Mouse (Mus musculus) neural tube, embryonic 11.5 days (tissue): ENCODE data around the gene Amh. TPM values are rescaled to one million over a fixed set of nuclear protein-coding genes. Genes with fewer than 3 reads are reported as not detected.
"Not testable (repeated sequence)": the region's sequence is repeated elsewhere in the genome, so short reads cannot be mapped to it uniquely, and the experiment has no call there.

ENCODE experiments used
- ATAC-seq: fragments of 200-750 bp; cut with Nextera tagmentation; 2 replicates; pipeline ENCODE4 v1.8.0; 2017; ENCODE audit warnings: moderate number of reproducible peaks, mild to moderate bottlenecking, moderate TSS enrichment, moderate library complexity; ENCODE audit not compliant: insufficient read depth, low FRiP score, low TSS enrichment
- DNase-seq: peaks from one replicate; pipeline ENCODE4 v3.0.0-alpha.2; 2015; ENCODE audit warnings: low spot score
- H3K27ac ChIP-seq: fragments of 300-500 bp; sonication (generic); 2 replicates; pipeline ENCODE4 v1.5.1; 2014; ENCODE audit warnings: low read depth, mild to moderate bottlenecking, low read length
- H3K27me3 ChIP-seq: fragments of 300-500 bp; sonication (generic); 2 replicates; pipeline ENCODE4 v1.6.1; 2014; ENCODE audit warnings: mild to moderate bottlenecking, low read length, mixed read lengths; ENCODE audit not compliant: control insufficient read depth, insufficient read depth
- H3K36me3 ChIP-seq: fragments of 300-500 bp; sonication (generic); 2 replicates; pipeline ENCODE4 v1.6.1; 2014; ENCODE audit warnings: mild to moderate bottlenecking, low read length, moderate library complexity, mixed read lengths; ENCODE audit not compliant: control insufficient read depth, insufficient read depth
- H3K4me1 ChIP-seq: fragments of 300-500 bp; sonication (generic); 2 replicates; pipeline ENCODE4 v1.6.1; 2014; ENCODE audit warnings: low read length, mixed read lengths; ENCODE audit not compliant: control insufficient read depth, insufficient read depth
- H3K4me2 ChIP-seq: fragments of 300-500 bp; sonication (generic); 2 replicates; pipeline ENCODE4 v1.6.1; 2014; ENCODE audit warnings: low read depth, mild to moderate bottlenecking, moderate library complexity
- H3K4me3 ChIP-seq: fragments of 300-500 bp; sonication (generic); 2 replicates; pipeline ENCODE4 v1.5.1; 2014; ENCODE audit warnings: low read depth, low read length
- H3K9ac ChIP-seq: fragments of 300-500 bp; sonication (generic); 2 replicates; pipeline ENCODE4 v1.6.1; 2014; ENCODE audit warnings: mild to moderate bottlenecking, low read length
- H3K9me3 ChIP-seq: fragments of 300-500 bp; sonication (generic); 2 replicates; pipeline ENCODE4 v1.6.1; 2016; ENCODE audit warnings: low read length; ENCODE audit not compliant: control insufficient read depth
- WGBS: fragments of 180-500 bp; shearing (Covaris S2); extraction: QIAGEN DNeasy Blood & Tissue Kit; methylation state at CpG from one replicate; pipeline ENCODE4 v1.1.7; 2014; 5-methylcytosine and 5-hydroxymethylcytosine counted together
- polyA plus RNA-seq: library from polyadenylated mRNA; unstranded; fragments of >200 nt; fragmentation: Nextera tagmentation; extraction: Ambion mirVana; gene quantifications from 2 replicates; pipeline ENCODE4 v1.2.1, GENCODE M21; 2014

Amh gene
- polyA plus RNA-seq, 1 experiment from 2014 or later, result not detected

DNA sequence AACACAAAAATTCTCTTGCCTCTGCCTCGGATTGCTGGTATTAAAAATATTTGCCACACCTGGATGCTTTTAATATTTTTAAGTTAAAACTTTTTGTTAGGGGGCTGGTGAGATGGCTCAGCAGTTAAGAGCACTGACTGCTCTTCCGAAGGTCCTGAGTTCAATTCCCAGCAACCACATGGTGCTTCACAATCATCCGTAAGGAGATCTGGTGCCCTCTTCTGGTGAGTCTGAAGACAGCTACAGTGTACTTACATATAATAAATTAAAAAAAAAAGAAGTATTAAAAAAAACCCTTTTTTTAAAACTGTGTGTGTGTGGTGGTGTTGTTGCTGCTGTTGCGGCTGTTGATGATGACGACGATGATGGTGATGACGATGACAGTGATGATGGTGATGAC is 12.9 kb downstream of the Amh start:
- H3K4me2 ChIP-seq, H3K27ac ChIP-seq, H3K36me3 ChIP-seq, H3K9ac ChIP-seq, H3K9me3 ChIP-seq, ATAC-seq, H3K4me3 ChIP-seq, H3K27me3 ChIP-seq, H3K4me1 ChIP-seq, DNase-seq: not testable (repeated sequence)
- 85% methylated on average over 7 of the region's 7 CpGs for WGBS

DNA sequence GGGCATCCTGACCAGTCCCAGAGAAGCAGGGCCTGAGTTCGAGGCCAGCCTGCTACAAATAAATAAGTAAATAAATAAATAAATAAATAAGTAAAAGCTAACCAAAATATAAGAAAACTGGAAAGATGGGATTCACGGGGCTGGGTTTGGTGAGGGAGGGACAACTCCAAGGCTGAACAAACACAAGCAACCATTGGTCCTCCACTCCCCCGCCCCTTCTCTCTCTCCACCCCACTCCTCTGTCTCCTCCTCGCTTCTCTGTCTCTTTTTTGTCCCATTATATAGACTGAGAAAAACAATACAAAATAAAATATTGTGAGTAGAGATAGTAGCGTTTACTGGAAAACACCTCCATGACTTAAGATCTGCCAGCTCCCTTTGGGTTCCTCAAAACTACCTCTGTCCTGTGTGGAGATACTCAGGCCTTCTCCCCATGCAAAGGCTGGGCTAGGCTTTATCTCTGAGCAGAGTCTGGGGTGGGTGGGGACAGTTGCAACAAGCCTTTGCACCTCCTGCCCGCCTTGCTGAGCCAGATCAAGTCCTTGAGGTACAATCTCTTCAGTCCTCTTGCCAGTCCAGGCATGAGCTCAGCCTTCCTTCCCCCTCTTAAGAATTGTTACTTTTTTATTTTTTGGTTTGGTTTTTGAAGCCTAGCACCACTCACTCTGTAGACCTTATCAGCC is 13.7 kb downstream of the Amh start:
- ATAC-seq (no peak), DNase-seq (no peak)
- no peak overlapping the region for H3K9ac ChIP-seq
- H3K27ac ChIP-seq, result no peak overlapping the region
- no peaks in the 10 kb centered on the region for H3K9me3 ChIP-seq
- no peaks in the 10 kb centered on the region for H3K36me3 ChIP-seq
- no peaks in the 10 kb centered on the region for H3K27me3 ChIP-seq
- no peaks in the 10 kb centered on the region for H3K4me1 ChIP-seq
- H3K4me2 ChIP-seq, result no peak overlapping the region
- H3K4me3 ChIP-seq, result no peak overlapping the region
- WGBS, result 61% methylated on average over 6 of the region's 6 CpGs

DNA sequence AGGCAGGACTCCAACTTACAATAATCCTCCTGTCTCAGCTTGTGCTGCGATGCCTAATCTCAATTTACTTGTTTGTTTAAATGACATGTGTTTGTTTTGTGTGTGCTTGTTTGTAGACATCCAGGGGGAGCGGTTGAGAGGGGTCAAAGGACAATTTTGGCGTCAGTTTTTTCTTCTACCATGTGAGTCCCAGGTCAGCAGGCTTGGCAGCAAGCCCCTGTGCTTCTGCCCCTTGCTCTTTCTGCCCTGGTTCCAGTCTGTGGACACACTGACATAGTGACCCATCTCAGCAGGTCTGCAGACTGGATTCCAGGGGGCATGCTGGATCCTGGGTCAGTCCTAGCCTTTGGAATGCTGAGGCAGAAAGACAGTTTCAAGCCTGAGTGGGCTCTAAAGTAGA is 14.4 kb downstream of the Amh start:
- Histone ChIP-seq H3K4me1 (no peaks in the 10 kb centered on the region), H3K36me3 (no peaks in the 10 kb centered on the region), H3K9me3 (no peaks in the 10 kb centered on the region), H3K4me3 (no peak overlapping the region), H3K4me2 (no peak overlapping the region), H3K27ac (no peak overlapping the region), H3K27me3 (no peaks in the 10 kb centered on the region), H3K9ac (no peak overlapping the region)
- DNase-seq, result no peak
- ATAC-seq, result no peak
- 72% methylated on average over 3 of the region's 3 CpGs for WGBS

DNA sequence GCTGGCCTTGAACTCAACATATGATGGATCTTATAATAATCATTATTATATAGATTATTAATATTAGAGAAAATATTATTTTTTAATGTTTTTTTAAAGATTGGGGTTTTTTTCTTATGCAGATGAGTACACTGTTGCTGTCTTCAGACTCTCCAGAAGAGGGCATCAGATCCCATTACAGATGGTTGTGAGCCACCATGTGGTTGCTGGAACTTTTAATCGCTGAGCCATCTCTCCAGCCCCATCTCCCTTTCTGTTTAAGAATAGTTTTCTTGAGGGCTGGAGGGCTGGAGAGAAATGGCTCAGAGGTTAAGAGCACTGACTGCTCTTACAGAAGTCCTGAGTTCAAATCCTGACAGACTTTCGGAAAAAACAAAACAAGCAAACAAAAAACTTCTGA is 16.9 kb downstream of the Amh start:
- ATAC-seq (no peak), DNase-seq (no peak)
- Histone ChIP-seq H3K4me2 (no peak overlapping the region), H3K4me1 (no peaks in the 10 kb centered on the region), H3K27me3 (no peaks in the 10 kb centered on the region), H3K9ac (no peak overlapping the region), H3K4me3 (no peak overlapping the region), H3K9me3 (no peaks in the 10 kb centered on the region), H3K27ac (no peak overlapping the region), H3K36me3 (no peaks in the 10 kb centered on the region)
- WGBS, result 49% methylated on average over 2 of the region's 2 CpGs

DNA sequence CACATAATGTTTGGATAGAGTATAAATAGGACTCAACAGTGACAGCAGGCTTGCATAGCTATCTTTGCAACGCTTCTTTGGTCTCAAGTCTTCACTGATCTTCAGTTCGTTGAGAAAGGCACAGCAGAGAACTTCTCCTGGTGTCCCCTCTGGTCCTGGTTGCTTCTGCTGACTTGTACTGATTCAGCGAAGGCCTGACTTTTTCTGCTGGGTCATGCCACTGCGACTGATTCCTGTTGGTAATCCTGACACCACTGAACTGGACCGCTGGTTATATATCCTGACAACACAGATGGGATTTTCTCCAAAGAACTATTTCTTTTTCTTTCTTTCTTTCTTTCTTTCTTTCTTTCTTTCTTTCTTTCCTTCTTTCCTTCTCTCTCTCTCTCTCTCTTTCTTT is 17.5 kb downstream of the Amh start:
- Histone ChIP-seq H3K9ac (no peak overlapping the region), H3K27ac (no peak overlapping the region), H3K9me3 (no peaks in the 10 kb centered on the region), H3K4me3 (no peak overlapping the region), H3K27me3 (no peaks in the 10 kb centered on the region), H3K4me1 (peaks cover 3% of the 10 kb centered on the region), H3K36me3 (no peaks in the 10 kb centered on the region), H3K4me2 (no peak overlapping the region)
- 93% methylated on average over 5 of the region's 5 CpGs for WGBS
- ATAC-seq (no peak), DNase-seq (no peak)

DNA sequence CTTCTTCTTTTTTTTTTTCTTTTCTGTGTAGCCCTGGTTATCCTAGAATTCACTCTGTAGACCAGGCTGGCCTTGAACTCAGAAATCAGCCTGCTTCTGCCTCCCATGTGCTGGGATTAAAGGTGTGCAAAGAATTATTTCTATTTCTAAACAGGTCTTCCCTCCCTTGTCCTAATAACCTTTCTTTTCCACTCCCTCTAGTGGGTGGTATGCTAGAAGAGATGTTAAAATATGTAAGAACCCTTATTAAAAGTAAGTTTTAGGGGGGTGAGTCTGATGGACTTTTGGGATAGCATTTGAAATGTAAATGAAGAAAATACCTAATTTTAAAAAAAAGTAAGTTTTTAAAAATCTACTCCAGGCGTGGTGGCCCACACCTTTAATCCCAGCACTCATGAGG is 18.3 kb downstream of the Amh start:
- Histone ChIP-seq H3K4me1 (peaks cover 8% of the 10 kb centered on the region), H3K27ac (no peak overlapping the region), H3K9me3 (no peaks in the 10 kb centered on the region), H3K36me3 (no peaks in the 10 kb centered on the region), H3K9ac (no peak overlapping the region), H3K4me3 (no peak overlapping the region), H3K4me2 (no peak overlapping the region), H3K27me3 (no peaks in the 10 kb centered on the region)
- ATAC-seq (no peak), DNase-seq (no peak)
- 100% methylated on average over 1 of the region's 1 CpGs for WGBS

DNA sequence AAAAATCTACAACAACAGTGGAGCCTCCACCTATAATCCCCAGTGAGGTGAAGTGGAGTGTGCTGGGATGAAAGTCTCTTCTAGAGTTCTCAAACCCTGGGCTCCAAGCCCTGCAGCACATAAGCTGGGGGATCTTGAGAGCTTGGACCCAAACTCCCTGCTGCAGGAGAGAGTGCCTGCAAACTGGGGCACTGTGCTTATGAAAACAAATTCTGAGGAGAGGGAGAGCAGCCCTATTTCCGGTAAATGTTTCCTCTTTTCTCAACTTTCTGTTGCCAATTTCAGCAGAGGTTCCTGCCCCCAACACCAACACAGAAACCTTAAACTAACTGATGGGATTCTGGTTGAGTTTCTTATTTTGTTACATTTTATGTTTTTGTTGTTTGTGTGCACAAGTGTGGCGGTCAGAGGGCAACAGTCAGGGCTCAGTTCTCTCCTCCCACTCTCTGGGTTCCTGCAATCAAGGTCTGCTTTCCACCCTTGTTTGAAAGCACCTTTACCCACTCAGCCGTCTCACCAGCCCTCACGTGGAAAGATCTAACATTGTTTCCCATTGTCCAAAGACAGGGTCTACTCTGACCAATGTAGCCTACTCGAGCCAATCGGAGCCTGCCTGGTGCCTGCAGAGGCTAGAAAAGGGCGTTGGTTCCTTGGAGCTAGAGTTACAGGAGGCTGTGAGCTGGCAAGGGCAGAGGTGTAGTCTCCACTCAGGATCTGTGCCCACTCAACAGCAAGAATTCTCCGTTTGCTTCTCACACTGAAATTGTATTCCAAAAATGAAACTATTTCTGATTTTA is 19.0 kb downstream of the Amh start:
- no peaks in the 10 kb centered on the region for H3K9me3 ChIP-seq
- 68% methylated on average over 8 of the region's 8 CpGs for WGBS
- DNase-seq (no peak), ATAC-seq (no peak)
- H3K9ac ChIP-seq, result no peak overlapping the region
- no peaks in the 10 kb centered on the region for H3K27me3 ChIP-seq
- H3K4me3 ChIP-seq, result no peak overlapping the region
- H3K4me2 ChIP-seq, result no peak overlapping the region
- peaks cover 8% of the 10 kb centered on the region for H3K4me1 ChIP-seq
- H3K36me3 ChIP-seq, result no peaks in the 10 kb centered on the region
- H3K27ac ChIP-seq, result no peak overlapping the region

DNA sequence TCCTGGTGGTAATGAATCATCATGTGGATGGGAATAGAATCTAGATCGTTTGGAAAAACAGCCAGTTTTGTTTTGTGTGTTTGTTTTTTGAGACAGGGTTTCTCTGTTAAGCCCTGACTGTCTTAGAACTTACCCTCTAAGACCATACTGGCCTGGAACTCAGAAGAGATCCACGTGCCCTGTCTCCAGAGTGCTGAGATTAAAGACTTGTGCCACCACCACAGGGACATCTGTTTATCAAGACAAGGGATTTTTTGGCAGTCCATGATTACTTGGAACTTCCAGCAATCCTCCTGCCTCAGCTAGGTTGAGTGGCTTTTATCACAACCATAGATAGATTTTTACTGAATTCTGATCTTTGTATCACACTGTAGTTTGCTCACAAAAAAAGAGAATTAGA is 19.8 kb downstream of the Amh start:
- Histone ChIP-seq H3K36me3 (peaks cover 3% of the 10 kb centered on the region), H3K4me1 (peaks cover 8% of the 10 kb centered on the region), H3K27ac (no peak overlapping the region), H3K27me3 (no peaks in the 10 kb centered on the region), H3K4me2 (no peak overlapping the region), H3K9me3 (no peaks in the 10 kb centered on the region), H3K4me3 (no peak overlapping the region), H3K9ac (no peak overlapping the region)
- ATAC-seq (no peak), DNase-seq (no peak)
- WGBS, result 78% methylated on average over 2 of the region's 2 CpGs
